Mouse (Mus musculus) embryonic fibroblast, embryonic 13.5 days (primary cell): ENCODE results near the gene Pcsk5. TPM values are rescaled to one million over a fixed set of nuclear protein-coding genes. Genes with fewer than 3 reads are reported as not detected.

Experiments
- H3K27ac ChIP-seq: 2 replicates; pipeline ENCODE4 v1.5.1; 2012; ENCODE audit warnings: low read length, control low read depth, inconsistent platforms; ENCODE audit not compliant: insufficient read depth
- H3K4me1 ChIP-seq: 2 replicates; pipeline ENCODE4 v1.6.1; 2011; ENCODE audit warnings: low read length; ENCODE audit not compliant: control insufficient read depth, insufficient read depth
- H3K4me3 ChIP-seq: 2 replicates; pipeline ENCODE4 v1.5.1; 2011; ENCODE audit warnings: mild to moderate bottlenecking, control low read depth, low read length; ENCODE audit not compliant: insufficient read depth
- CTCF ChIP-seq: IDR thresholded peaks from 2 replicates; pipeline ENCODE4 v1.5.1; 2011; ENCODE audit warnings: mild to moderate bottlenecking, control low read depth, low read length, moderate library complexity, borderline replicate concordance; ENCODE audit not compliant: insufficient read depth
- POLR2A ChIP-seq: IDR thresholded peaks from 2 replicates; pipeline ENCODE4 v1.6.1; 2011; ENCODE audit warnings: low read depth, mild to moderate bottlenecking, control low read depth, low read length, moderate library complexity
- polyA plus RNA-seq: library from polyadenylated mRNA; stranded (reverse); fragments of >200 nt; gene quantifications from 2 replicates; pipeline ENCODE4 v1.2.4, GENCODE M21; 2011; ENCODE audit warnings: low read depth; ENCODE audit not compliant: missing spikeins, insufficient read length

Gene Pcsk5
- polyA plus RNA-seq, 1 experiment: 5.4 TPM

DNA sequence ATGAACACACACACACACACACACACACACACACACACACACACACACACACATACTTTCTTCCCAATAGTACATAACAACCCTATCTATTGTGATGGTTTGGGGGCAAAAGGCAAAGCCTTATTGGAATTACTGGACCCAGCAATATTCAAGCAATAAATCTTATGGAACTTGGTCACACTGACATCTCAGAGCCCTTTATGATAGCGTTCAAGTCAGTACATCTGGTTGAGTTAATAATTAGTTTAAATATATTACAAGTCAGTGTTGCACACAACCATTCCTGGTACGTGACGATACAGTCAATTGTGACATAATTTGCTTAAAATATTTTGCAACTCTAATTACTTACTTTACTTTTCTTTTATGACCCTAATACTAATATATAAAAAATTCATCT lies 22.4 kb downstream of the Pcsk5 start:
- no peak for TF ChIP-seq POLR2A
- TF ChIP-seq CTCF: no peak
- Histone ChIP-seq H3K4me1 (no peaks in the 10 kb centered on the region), H3K4me3 (no peak overlapping the region), H3K27ac (no peak overlapping the region)

DNA sequence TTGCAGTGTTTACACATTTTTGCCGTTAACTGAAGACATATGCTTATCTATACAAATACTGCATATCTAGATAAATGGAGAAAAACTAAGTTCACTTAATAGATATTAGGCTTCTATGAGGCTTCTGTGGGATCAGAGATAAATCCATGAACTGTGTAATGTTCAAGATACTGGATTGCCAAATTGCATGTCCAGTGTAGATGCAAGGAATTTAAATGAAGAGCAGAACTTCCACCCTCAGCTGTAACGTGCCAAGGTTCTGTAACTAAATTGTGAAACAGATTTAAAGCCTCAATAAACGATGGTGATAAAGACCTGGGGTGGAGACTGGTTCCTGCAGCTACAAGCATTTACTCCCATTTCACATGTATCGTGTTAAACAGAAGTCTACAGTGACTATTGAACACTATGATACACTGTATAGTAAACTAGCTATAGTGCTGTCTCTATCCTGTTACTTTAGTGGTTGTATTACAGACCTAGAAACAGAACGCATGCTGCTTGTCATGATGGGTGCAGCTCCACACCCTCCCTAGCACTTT lies 23.9 kb downstream of the Pcsk5 start:
- Histone ChIP-seq H3K27ac (no peak overlapping the region), H3K4me1 (no peaks in the 10 kb centered on the region)

DNA sequence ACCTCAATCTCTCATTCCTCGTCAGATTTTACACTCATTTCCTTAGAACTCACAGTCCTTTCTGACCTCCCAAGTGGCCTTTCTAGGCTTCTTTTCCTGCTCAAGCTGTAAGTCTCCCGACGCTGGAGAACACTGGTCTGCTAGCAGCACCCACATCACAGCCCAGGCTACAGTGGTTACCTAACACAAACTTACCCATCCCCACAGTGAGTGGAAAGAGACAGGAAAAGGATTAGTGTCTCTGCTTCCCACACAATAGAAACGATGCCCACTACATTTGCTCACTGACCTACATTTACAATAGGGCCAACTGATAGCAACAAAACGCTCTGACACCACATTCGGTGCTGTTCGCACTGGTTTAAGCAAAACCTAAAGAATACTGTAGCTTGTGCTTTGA lies 24.8 kb downstream of the Pcsk5 start:
- TF ChIP-seq CTCF: no peak
- TF ChIP-seq POLR2A: no peak
- H3K4me3 ChIP-seq: no peak overlapping the region
- no peak overlapping the region for H3K27ac ChIP-seq
- no peaks in the 10 kb centered on the region for H3K4me1 ChIP-seq

More for the DNA sequence above, 23.9 kb downstream of the Pcsk5 start:
- H3K4me3 ChIP-seq: no peak overlapping the region
- TF ChIP-seq CTCF: no peak
- no peak for TF ChIP-seq POLR2A

DNA sequence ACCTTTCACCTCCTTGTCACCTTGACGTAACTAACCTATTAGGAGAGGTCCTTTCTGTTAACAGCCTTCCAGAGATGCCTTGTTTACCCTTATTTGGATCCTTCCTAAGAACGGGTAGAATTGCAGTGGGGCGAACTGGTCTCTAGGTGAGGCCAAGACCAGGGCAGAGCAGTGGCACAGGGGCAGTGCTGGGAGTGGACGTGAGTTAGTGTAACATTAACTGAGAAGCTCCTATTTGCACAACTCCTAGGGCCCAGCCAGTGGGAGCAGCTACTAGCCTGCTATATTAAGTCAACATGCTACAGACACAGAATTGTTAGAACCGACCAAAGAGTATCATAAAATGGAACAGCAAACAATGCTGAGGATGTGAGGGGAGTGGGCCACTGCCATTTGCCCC lies 30.8 kb downstream of the Pcsk5 start:
- TF ChIP-seq POLR2A (no peak), CTCF (no peak)
- no peak overlapping the region for H3K4me3 ChIP-seq
- H3K4me1 ChIP-seq: no peaks in the 10 kb centered on the region
- no peak overlapping the region for H3K27ac ChIP-seq

DNA sequence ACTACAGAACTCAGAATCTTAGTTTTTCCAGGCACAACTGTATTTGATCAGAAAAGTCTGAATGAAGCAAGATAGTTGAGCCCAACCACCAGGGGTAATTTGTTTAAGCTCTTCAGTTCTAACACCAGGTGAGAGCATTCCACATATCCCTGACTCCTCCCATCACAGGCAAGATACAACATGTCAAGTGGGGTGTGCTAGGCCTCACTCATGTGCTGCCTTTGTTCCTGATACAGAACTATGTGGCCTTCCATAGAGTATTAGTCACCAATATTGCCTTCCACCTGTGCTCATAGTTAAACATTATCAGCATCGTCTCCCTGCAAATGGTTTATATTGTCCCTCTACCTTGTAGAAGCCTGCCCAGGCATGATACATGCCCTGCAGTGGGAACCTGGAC lies 36.6 kb downstream of the Pcsk5 start:
- TF ChIP-seq CTCF (no peak), POLR2A (no peak)
- Histone ChIP-seq H3K4me3 (no peak overlapping the region), H3K4me1 (no peaks in the 10 kb centered on the region), H3K27ac (no peak overlapping the region)

DNA sequence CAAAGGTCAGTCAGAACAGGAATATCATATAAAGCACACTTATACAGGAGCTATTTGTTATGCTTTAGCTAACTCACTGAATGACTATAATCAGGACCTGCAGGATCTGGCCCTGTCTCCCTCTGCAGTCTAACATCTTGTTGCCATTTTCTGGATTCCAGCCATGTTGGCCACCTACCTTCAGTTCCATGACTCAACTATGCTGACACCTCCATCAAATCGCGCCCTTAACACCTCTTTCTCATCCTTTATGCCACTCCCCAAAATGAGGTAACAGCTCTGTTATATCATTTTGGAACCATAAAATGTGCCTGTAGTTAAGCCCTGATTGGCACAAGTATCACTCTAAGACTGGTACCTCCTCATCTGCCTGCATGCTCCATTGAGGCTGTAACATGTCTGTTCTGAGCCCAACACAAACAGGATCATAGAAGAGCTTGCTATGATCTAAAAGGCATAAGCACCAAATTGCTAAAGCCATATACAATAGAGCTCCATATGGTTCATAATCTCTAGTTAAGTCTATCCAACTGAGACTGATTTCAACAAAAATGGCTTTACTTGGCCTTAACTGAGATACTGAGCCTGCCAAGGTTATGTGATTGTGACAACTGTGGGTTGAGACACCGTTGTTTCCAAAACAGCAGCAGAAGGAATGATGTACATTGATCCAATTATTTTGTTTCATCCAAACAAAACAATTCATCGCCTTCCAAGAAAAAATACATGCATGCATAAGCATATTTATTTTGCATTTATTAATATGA lies 37.8 kb downstream of the Pcsk5 start:
- Histone ChIP-seq H3K4me1 (no peaks in the 10 kb centered on the region), H3K4me3 (no peak overlapping the region), H3K27ac (no peak overlapping the region)
- no peak for TF ChIP-seq CTCF
- TF ChIP-seq POLR2A: no peak

- Histone ChIP-seq H3K27ac (no peak overlapping the region), H3K4me3 (no peak overlapping the region), H3K4me1 (no peaks in the 10 kb centered on the region)
- TF ChIP-seq POLR2A: no peak
- no peak for TF ChIP-seq CTCF
Measured at GRCm38 (mm10) chr19:17793457-17793856, 44.0 kb downstream of the Pcsk5 start.

DNA sequence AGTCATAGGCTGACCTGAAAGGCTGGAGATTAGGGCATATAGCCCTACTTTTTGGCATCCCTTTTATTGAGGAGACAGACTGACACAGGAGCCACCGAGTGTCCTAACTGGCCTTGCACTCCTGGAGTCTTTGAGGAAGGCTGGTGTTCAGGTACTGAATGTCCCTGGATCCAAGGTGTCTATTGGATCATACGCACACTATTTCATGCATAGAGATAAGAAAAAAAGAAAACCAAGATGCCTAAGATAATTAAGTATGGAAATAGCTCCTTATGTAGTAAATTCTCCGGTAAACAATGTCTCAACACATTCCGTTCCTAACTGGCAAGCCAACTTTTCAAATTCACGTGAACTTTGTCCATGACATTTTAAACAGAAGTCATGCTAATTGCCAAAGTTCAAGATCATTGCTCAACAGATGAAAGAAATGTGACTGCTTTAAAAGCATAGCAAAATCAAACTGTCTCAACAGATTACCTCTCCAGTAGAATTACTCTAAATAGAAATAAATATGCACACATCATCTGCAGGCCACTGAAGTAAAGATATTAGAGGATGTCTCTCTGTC lies 45.9 kb downstream of the Pcsk5 start:
- TF ChIP-seq POLR2A: no peak
- no peak for TF ChIP-seq CTCF
- Histone ChIP-seq H3K27ac (no peak overlapping the region), H3K4me3 (no peak overlapping the region), H3K4me1 (no peaks in the 10 kb centered on the region)

GRCm38 (mm10) chr19:17788617-17789317 lies 48.7 kb downstream of the Pcsk5 start:
- H3K4me1 ChIP-seq: no peaks in the 10 kb centered on the region
- no peak for TF ChIP-seq CTCF
- no peak for TF ChIP-seq POLR2A
- no peak overlapping the region for H3K27ac ChIP-seq
- no peak overlapping the region for H3K4me3 ChIP-seq

DNA sequence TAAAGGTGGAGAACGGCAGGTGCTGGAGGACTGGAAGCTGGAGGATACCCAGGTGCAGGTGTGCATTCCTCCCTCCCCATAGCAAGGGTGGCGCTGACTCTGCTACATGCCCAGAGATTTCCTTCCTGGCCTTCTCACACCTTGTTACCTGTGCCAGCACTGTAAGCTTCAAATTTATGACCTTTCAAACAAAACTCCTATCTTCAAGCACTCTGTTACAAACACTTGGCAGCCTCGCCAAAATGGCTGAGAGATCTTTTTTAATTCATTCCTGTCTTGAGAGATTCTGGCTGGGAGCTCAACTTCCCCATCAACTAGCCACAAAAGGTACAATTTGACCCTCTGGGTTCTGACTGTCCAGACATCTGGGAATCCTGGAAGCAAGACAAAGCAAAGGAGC lies 50.7 kb downstream of the Pcsk5 start:
- Histone ChIP-seq H3K4me3 (no peak overlapping the region), H3K4me1 (no peaks in the 10 kb centered on the region), H3K27ac (no peak overlapping the region)
- TF ChIP-seq CTCF: no peak
